ENCODE assay signal across 9 mouse cellular contexts in the genomic region with DNA sequence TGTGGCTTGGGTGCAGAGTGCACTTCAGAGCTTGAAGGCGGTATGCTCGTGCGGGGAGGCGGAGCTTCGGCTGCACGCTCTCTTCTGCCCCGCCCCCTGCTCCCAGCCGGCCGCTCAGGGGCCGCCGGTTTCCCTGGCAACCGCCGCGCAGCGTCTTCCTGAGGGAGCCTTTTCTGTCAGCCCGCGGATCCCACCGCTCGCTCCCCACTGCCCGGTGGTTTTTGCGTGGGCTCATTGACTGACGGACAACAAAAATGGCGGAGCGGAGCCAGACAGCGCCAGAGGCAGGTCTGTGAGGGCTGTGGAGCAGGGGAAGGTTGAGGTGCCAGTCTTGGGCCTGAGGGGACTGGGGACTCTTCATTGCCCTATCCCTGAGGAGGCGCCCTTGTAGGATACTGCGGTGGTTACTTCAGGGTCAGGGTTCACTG. TPM values are rescaled to one million over a fixed set of nuclear protein-coding genes. Genes with fewer than 3 reads are reported as not detected.
DNase-seq lines count a peak whose midpoint lies in the region; TF ChIP-seq lines count a peak whose summit lies in the region.
"Had no signal": no experiment of that assay in that cellular context is flagged by ENCODE, and none has a peak within 500 bp of the region (broad histone marks: within the 10 kb centered on the region; RNA-seq: fewer than 3 reads in every experiment).

Gene Agbl4 (plus strand): TSS at position 44 of the 428 bp plus-strand sequence.

- H3K9me3 ChIP-seq in E14TG2a.4 (ENCODE audit: low read length): no peaks in the 10 kb centered on the region

- H3K27me3 ChIP-seq in E14TG2a.4 (ENCODE audit: insufficient read depth, low read length): no peaks in the 10 kb centered on the region
- H3K27me3 ChIP-seq in liver, adult 2 months (ENCODE audit: control insufficient read depth, insufficient read depth, low read length): no peaks in the 10 kb centered on the region

- TF ChIP-seq POLR2A in brain, embryonic 14.5 days (IDR thresholded peaks at IDR 0.05; ENCODE audit: borderline replicate concordance, extremely low read depth, insufficient read depth, insufficient read length, poor library complexity, severe bottlenecking): no peak
- no peak for TF ChIP-seq POLR2A in embryonic fibroblast, embryonic 13.5 days (IDR thresholded peaks at IDR 0.05; ENCODE audit: low read depth, low read length)
- no peak for TF ChIP-seq POLR2A in liver, adult 2 months (IDR thresholded peaks at IDR 0.05; ENCODE audit: extremely low read depth, insufficient read depth, low read length)

- H3K9ac ChIP-seq in liver, adult 2 months (ENCODE audit: low read depth, low read length): no peak within 1 kb of the TSS

- no peak within 1 kb of the TSS for H3K27ac ChIP-seq in embryonic fibroblast, embryonic 13.5 days (ENCODE audit: insufficient read depth, low read length)
- no peak within 1 kb of the TSS for H3K27ac ChIP-seq in liver, adult 2 months (replicated peaks; ENCODE audit: insufficient read depth, low read depth, low read length)

- intact Hi-C loops in heart, postnatal 10 days (cut with DNase I): no loop called here

- no peaks in the 10 kb centered on the region for H3K36me3 ChIP-seq in E14TG2a.4 (ENCODE audit: insufficient read depth, low read length)
- no peaks in the 10 kb centered on the region for H3K36me3 ChIP-seq in liver, adult 2 months (ENCODE audit: control insufficient read depth, insufficient read depth, low read length)

- under 1% methylated on average over 27 of the region's 27 CpGs for WGBS in liver, adult 2 months

- H3K79me2 ChIP-seq in liver, adult 2 months (ENCODE audit: control insufficient read depth, insufficient read depth, low read length): no peaks in the 10 kb centered on the region

- peaks cover 12% of the 10 kb centered on the region for H3K4me1 ChIP-seq in E14TG2a.4 (replicated peaks; ENCODE audit: low read depth, low read length)
- H3K4me1 ChIP-seq in embryonic fibroblast, embryonic 13.5 days (ENCODE audit: control insufficient read depth, insufficient read depth, low read length): no peaks in the 10 kb centered on the region
- H3K4me1 ChIP-seq in liver, adult 2 months (ENCODE audit: control insufficient read depth, insufficient read depth, low read length): no peaks in the 10 kb centered on the region

- peak; percentile 95 for DNase-seq in brain, embryonic 14.5 days (ENCODE audit: low read depth)
- DNase-seq in heart, postnatal 10 days: peak; percentile 38 to 52
- DNase-seq in kidney, postnatal 25 days: peak; percentile 75 to 81
- peak; percentile 39 for DNase-seq in liver, adult 2 months (ENCODE audit: extremely low read depth, low read depth, low spot score)
- peak; percentile 83 for DNase-seq in neural tube, embryonic 10.5 days (ENCODE audit: extremely low spot score, low spot score)
- peak; percentile 49 for DNase-seq in thymus, postnatal 14 days

- no peak for TF ChIP-seq CTCF in E14TG2a.4 (conservative IDR thresholded peaks at IDR 0.05; ENCODE audit: low read length)
- TF ChIP-seq CTCF in brain, embryonic 14.5 days (IDR thresholded peaks at IDR 0.05; ENCODE audit: borderline replicate concordance, extremely low read depth, insufficient read depth, insufficient read length): no peak
- no peak for TF ChIP-seq CTCF in embryonic fibroblast, embryonic 13.5 days (IDR thresholded peaks at IDR 0.05; ENCODE audit: borderline replicate concordance, insufficient read depth, low read length)
- no peak for TF ChIP-seq CTCF in liver, adult 2 months (IDR thresholded peaks at IDR 0.05; ENCODE audit: low read depth, low read length)

- H3K4me3 ChIP-seq in E14TG2a.4 (replicated peaks; ENCODE audit: low read length): peak within 1 kb of the TSS; percentile 83
- H3K4me3 ChIP-seq in embryonic fibroblast, embryonic 13.5 days (ENCODE audit: insufficient read depth, low read length): peak within 1 kb of the TSS; percentile 58
- H3K4me3 ChIP-seq in liver, adult 2 months (ENCODE audit: insufficient read depth, low read depth, low read length): peak within 1 kb of the TSS; percentile 60; the same call in 1 of the 2 replicates

RNA-seq across cellular contexts. Expression of gene Agbl4, which starts in this region (rescaled TPM):
- 1.7 and 2.4 TPM in 2 replicates for polyA plus RNA-seq in brain, embryonic 14.5 days (2012; rRNA removed)
- not detected in 2 replicates for polyA plus RNA-seq in embryonic fibroblast, embryonic 13.5 days (2011; ENCODE audit: insufficient read length, low read depth, missing spikeins)
- under 1 TPM; 0.32 to 0.67 TPM for total RNA-seq in heart, postnatal 10 days (2021)
- total RNA-seq in liver, adult 2 months (2014; rRNA removed): not detected in 2 replicates
- not detected in 2 replicates for polyA plus RNA-seq in liver, adult 2 months (2012; rRNA removed)
- total RNA-seq: MEL had no signal

Comparison
In these comparisons a context has a peak if more than half of its experiments do, and no peak if none do; other contexts are left out.
1. Peak in DNase-seq in heart, postnatal 10 days; RNA of the gene not detected or under 1 TPM.
2. Peak in DNase-seq and H3K4me3 ChIP-seq in liver, adult 2 months; RNA of the gene not detected or under 1 TPM.
3. DNase-seq: peak in every context shown above with its lines; median percentile 95 in brain, embryonic 14.5 days; 83 in neural tube, embryonic 10.5 days; 78 in kidney, postnatal 25 days; 49 in thymus, postnatal 14 days; 45 in heart, postnatal 10 days; 39 in liver, adult 2 months.